ENCODE assay signal across 13 mouse cellular contexts in the genomic region with DNA sequence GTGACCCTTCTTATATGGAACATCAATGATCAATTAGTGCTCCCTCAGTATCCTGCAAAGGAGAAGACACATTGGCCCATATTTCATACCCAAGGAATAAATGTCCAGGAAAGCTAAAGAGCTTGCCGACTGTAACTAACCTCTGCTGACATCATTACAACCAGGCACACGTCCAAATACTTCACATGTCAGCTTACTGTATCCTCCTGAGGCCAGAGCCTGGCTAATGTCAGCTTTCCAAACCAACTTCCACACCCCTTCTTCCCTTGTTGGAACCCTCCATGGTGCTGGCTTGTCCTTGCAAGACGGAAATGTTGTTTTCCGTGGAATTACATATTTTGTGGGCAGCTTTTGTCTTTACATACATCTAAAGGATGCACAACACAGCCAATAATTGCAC.
A peak's percentile ranks its signal among the peaks of the same experiment; 100 is the strongest.
DNase-seq lines count a peak whose midpoint lies in the region; ATAC-seq and TF ChIP-seq lines count a peak whose summit lies in the region.
"Had no signal": no experiment of that assay in that cellular context is flagged by ENCODE, and none has a peak within 500 bp of the region (broad histone marks: within the 10 kb centered on the region; RNA-seq: fewer than 3 reads in every experiment).

No protein-coding gene starts in this region.

- no peak overlapping the region for H3K4me3 ChIP-seq in hindbrain, postnatal 0 days (ENCODE audit: low read length)
- H3K4me3 ChIP-seq in hindbrain, embryonic 13.5 days = no peak overlapping the region
- H3K4me3 ChIP-seq: forebrain, embryonic 15.5 days had no signal

- no peaks in the 10 kb centered on the region for H3K27me3 ChIP-seq in hindbrain, postnatal 0 days (ENCODE audit: insufficient read depth, low read length)
- H3K27me3 ChIP-seq in hindbrain, embryonic 13.5 days = no peaks in the 10 kb centered on the region
- H3K27me3 ChIP-seq: forebrain, embryonic 15.5 days had no signal

- no peaks in the 10 kb centered on the region for H3K36me3 ChIP-seq in hindbrain, postnatal 0 days (ENCODE audit: insufficient read depth, low read length)
- no peaks in the 10 kb centered on the region for H3K36me3 ChIP-seq in hindbrain, embryonic 13.5 days
- H3K36me3 ChIP-seq: forebrain, embryonic 15.5 days had no signal

- TF ChIP-seq CTCF in hindbrain, postnatal 0 days (IDR thresholded peaks at IDR 0.05; ENCODE audit: low read depth) = no peak

- peak; percentile 63 for DNase-seq in hindbrain, postnatal 0 days (ENCODE audit: low spot score)
- DNase-seq in ovary, postnatal 14 days (ENCODE audit: low spot score) = peak; percentile 13
- no peak for DNase-seq in ovary, postnatal 10 days (ENCODE audit: low spot score)
- peak; percentile 10 for DNase-seq in cerebellum, adult 8-10 months
- peak; percentile 3 for DNase-seq in skeletal muscle tissue, adult 2 months (ENCODE audit: low read depth, low spot score)
- DNase-seq in gastrocnemius, postnatal 36 days = no peak
- DNase-seq: liver; lung, postnatal 14 days; right cerebral cortex, postnatal 4 days; thymus, postnatal 36 days had no signal

- no peak for ATAC-seq in hindbrain, postnatal 0 days
- no peak for ATAC-seq in hindbrain, embryonic 13.5 days (ENCODE audit: low FRiP score)
- ATAC-seq: activated CD4-positive, CD25-positive, alpha-beta regulatory T cell, adult 4 months; forebrain, embryonic 15.5 days had no signal

- no peak overlapping the region for H3K27ac ChIP-seq in hindbrain, postnatal 0 days
- H3K27ac ChIP-seq in hindbrain, embryonic 13.5 days = no peak overlapping the region
- H3K27ac ChIP-seq: forebrain, embryonic 15.5 days had no signal

- no peak overlapping the region for H3K4me2 ChIP-seq in hindbrain, postnatal 0 days (ENCODE audit: low read depth, low read length)
- H3K4me2 ChIP-seq in hindbrain, embryonic 13.5 days = no peak overlapping the region
- H3K4me2 ChIP-seq: forebrain, embryonic 15.5 days had no signal

- no peaks in the 10 kb centered on the region for H3K4me1 ChIP-seq in hindbrain, postnatal 0 days (ENCODE audit: insufficient read depth, low read length)
- H3K4me1 ChIP-seq in hindbrain, embryonic 13.5 days (replicated peaks) = no peaks in the 10 kb centered on the region
- H3K4me1 ChIP-seq: forebrain, embryonic 15.5 days had no signal

- 44% methylated on average over 4 of the region's 4 CpGs for WGBS in hindbrain, postnatal 0 days
- 69% methylated on average over 4 of the region's 4 CpGs for WGBS in hindbrain, embryonic 13.5 days

- intact Hi-C loops in gastrocnemius, postnatal 36 days (cut with DNase I) = no loop called here

- H3K9me3 ChIP-seq in hindbrain, postnatal 0 days (ENCODE audit: low read length) = no peaks in the 10 kb centered on the region
- H3K9me3 ChIP-seq in hindbrain, embryonic 13.5 days = no peaks in the 10 kb centered on the region
- H3K9me3 ChIP-seq: forebrain, embryonic 15.5 days had no signal

- H3K9ac ChIP-seq in hindbrain, postnatal 0 days (replicated peaks; ENCODE audit: low read length) = no peak overlapping the region
- no peak overlapping the region for H3K9ac ChIP-seq in hindbrain, embryonic 13.5 days
- H3K9ac ChIP-seq: forebrain, embryonic 15.5 days had no signal

Comparison
In these comparisons a context has a peak if more than half of its experiments do, and no peak if none do; other contexts are left out.
1. DNase-seq: peak in hindbrain, postnatal 0 days (single experiment), ovary, postnatal 14 days (single experiment), cerebellum, adult 8-10 months (single experiment) and skeletal muscle tissue, adult 2 months (single experiment); none in ovary, postnatal 10 days (single experiment) and gastrocnemius, postnatal 36 days (0 of 2).